In the genomic region with DNA sequence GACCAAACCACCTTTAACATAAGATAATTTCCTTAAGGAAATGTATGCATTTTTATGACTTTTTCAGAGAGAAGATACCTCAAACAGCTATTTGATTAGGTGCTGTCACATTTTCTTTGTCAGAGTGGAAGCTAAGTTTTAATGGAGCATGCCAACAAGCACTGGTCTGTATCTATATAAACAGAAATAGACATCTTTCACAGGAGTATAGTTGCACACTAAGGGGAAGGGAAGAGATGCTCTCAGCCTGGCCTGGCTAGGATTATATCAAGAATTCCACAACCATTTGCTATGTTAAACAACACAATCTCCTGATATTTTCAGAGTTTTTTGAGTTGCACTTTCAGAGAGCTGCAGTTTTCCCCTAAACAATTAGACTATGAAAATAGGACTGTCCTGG, we compare ENCODE assay signal across 32 mouse cellular contexts.
"Had no signal": no experiment of that assay in that cellular context is flagged by ENCODE, and none has a peak within 500 bp of the region (broad histone marks: within the 10 kb centered on the region; RNA-seq: fewer than 3 reads in every experiment).

No protein-coding gene starts in this region.

- H3K4me3 ChIP-seq: heart, adult 2 months; heart, embryonic 10.5 days; heart, embryonic 12.5 days; heart, embryonic 13.5 days; heart, embryonic 15.5 days; hindbrain, embryonic 10.5 days; hindbrain, embryonic 12.5 days; hindbrain, embryonic 13.5 days; hindbrain, embryonic 15.5 days; intestine, embryonic 15.5 days; layer of hippocampus, adult 2 months; left cerebral cortex, adult 2 months had no signal

- DNase-seq: heart, adult 18-20 months; heart, adult 2 months; heart, postnatal 10 days; heart, postnatal 14 days; heart, postnatal 36 days; heart, postnatal 4 days; kidney, adult 2 months; kidney, adult 8-10 months; kidney, adult 9 months; kidney, postnatal 10 days; kidney, postnatal 14 days; kidney, postnatal 25 days; layer of hippocampus, adult 9-11 months; layer of hippocampus, postnatal 36 days had no signal

- H3K27me3 ChIP-seq: heart, embryonic 12.5 days; heart, embryonic 13.5 days; heart, embryonic 15.5 days; hindbrain, embryonic 12.5 days; hindbrain, embryonic 13.5 days; hindbrain, embryonic 15.5 days; intestine, embryonic 15.5 days had no signal

- H3K36me3 ChIP-seq: heart, embryonic 10.5 days; heart, embryonic 12.5 days; heart, embryonic 13.5 days; heart, embryonic 15.5 days; hindbrain, embryonic 10.5 days; hindbrain, embryonic 12.5 days; hindbrain, embryonic 13.5 days; hindbrain, embryonic 15.5 days; intestine, embryonic 15.5 days had no signal

- H3K9me3 ChIP-seq: heart, embryonic 10.5 days; heart, embryonic 12.5 days; heart, embryonic 13.5 days; heart, embryonic 15.5 days; hindbrain, embryonic 10.5 days; hindbrain, embryonic 12.5 days; hindbrain, embryonic 13.5 days; hindbrain, embryonic 15.5 days; intestine, embryonic 15.5 days had no signal

- ATAC-seq: hindbrain, embryonic 16.5 days; hindbrain, postnatal 0 days; inflammation-experienced regulatory T-cells, adult 6 months; intestine, embryonic 15.5 days; intestine, embryonic 16.5 days; intestine, postnatal 0 days had no signal

- H3K4me1 ChIP-seq: heart, embryonic 10.5 days; heart, embryonic 12.5 days; heart, embryonic 13.5 days; heart, embryonic 15.5 days; hindbrain, embryonic 10.5 days; hindbrain, embryonic 12.5 days; hindbrain, embryonic 13.5 days; hindbrain, embryonic 15.5 days; intestine, embryonic 15.5 days had no signal

- H3K4me2 ChIP-seq: heart, embryonic 11.5 days; heart, embryonic 12.5 days; heart, embryonic 13.5 days; heart, embryonic 15.5 days; hindbrain, embryonic 12.5 days; hindbrain, embryonic 13.5 days; hindbrain, embryonic 14.5 days; hindbrain, embryonic 15.5 days; intestine, embryonic 15.5 days had no signal

- H3K9ac ChIP-seq: heart, embryonic 12.5 days; heart, embryonic 13.5 days; heart, embryonic 15.5 days; hindbrain, embryonic 12.5 days; hindbrain, embryonic 13.5 days; hindbrain, embryonic 14.5 days; hindbrain, embryonic 15.5 days; intestine, embryonic 15.5 days had no signal

- H3K27ac ChIP-seq: heart, adult 2 months; heart, embryonic 10.5 days; heart, embryonic 13.5 days; heart, embryonic 15.5 days; hindbrain, embryonic 10.5 days; hindbrain, embryonic 12.5 days; hindbrain, embryonic 13.5 days; hindbrain, embryonic 14.5 days; hindbrain, embryonic 15.5 days; hindbrain, postnatal 0 days; intestine, embryonic 15.5 days; layer of hippocampus, adult 2 months; left cerebral cortex, adult 2 months had no signal
